Mouse (Mus musculus) G1E (cell line): ENCODE data around the gene Pde3a.

Source experiments
- CTCF ChIP-seq: IDR thresholded peaks from 2 replicates; pipeline ENCODE4 v1.5.1; 2012; ENCODE audit warnings: low read depth, low read length, inconsistent platforms, mixed read lengths
- GATA1 ChIP-seq: IDR thresholded peaks from 2 replicates; pipeline ENCODE4 v1.6.1; 2012; ENCODE audit warnings: borderline replicate concordance, low read length, inconsistent platforms, mixed read lengths

DNA sequence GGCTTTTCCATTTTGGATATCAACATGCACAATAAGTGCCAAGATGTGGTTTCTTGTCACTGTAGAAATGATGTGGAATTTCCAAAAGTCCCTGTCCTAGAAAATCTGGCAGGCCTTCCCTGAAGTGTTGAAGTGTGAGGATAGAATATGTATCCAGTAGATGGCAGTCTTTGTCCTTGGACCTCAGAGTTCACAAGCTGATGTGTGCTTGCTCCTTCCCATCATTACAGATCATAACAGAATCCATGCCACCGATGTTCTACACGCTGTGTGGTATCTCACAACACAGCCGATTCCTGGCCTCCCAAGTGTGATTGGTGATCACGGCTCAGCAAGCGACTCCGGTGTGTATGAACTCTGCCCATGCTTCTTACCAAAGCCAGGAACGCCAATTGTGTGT, 238.2 kb downstream of the Pde3a start:
- no peak for TF ChIP-seq CTCF
- TF ChIP-seq GATA1, result no peak
